15 mouse cellular contexts compared by ENCODE assay signal in genomic region chr19:47414142-47414905, GRCm38 (mm10). TPM values are rescaled to one million over a fixed set of nuclear protein-coding genes. Genes with fewer than 3 reads are reported as not detected.
DNase-seq lines count a peak whose midpoint lies in the region; ATAC-seq and TF ChIP-seq lines count a peak whose summit lies in the region.
"Had no signal": no experiment of that assay in that cellular context is flagged by ENCODE, and none has a peak within 500 bp of the region (broad histone marks: within the 10 kb centered on the region; RNA-seq: fewer than 3 reads in every experiment).

No protein-coding gene starts in this region.

- no peak overlapping the region for H3K4me3 ChIP-seq in forebrain, postnatal 0 days (ENCODE audit: low read depth, low read length)
- H3K4me3 ChIP-seq in forebrain, embryonic 10.5 days = no peak overlapping the region
- H3K4me3 ChIP-seq in kidney, embryonic 15.5 days (replicated peaks) = no peak overlapping the region
- no peak overlapping the region for H3K4me3 ChIP-seq in hindbrain, postnatal 0 days (ENCODE audit: low read length)
- H3K4me3 ChIP-seq: forebrain, embryonic 15.5 days; heart, embryonic 12.5 days; lung, embryonic 15.5 days had no signal

- H3K9me3 ChIP-seq in forebrain, postnatal 0 days (ENCODE audit: low read length) = no peaks in the 10 kb centered on the region
- no peaks in the 10 kb centered on the region for H3K9me3 ChIP-seq in forebrain, embryonic 10.5 days
- H3K9me3 ChIP-seq in kidney, embryonic 15.5 days (replicated peaks) = no peaks in the 10 kb centered on the region
- H3K9me3 ChIP-seq in hindbrain, postnatal 0 days (ENCODE audit: low read length) = no peaks in the 10 kb centered on the region
- H3K9me3 ChIP-seq: forebrain, embryonic 15.5 days; heart, embryonic 12.5 days; lung, embryonic 15.5 days had no signal

- TF ChIP-seq CTCF in forebrain, postnatal 0 days (IDR thresholded peaks at IDR 0.05; ENCODE audit: low read depth) = no peak
- TF ChIP-seq CTCF in hindbrain, postnatal 0 days (IDR thresholded peaks at IDR 0.05; ENCODE audit: low read depth) = 0 out of 2 replicates have a peak, but pooled peaks have one; percentile 2

- no peak for DNase-seq in forebrain, postnatal 0 days
- no peak for DNase-seq in forebrain, embryonic 10.5 days (ENCODE audit: extremely low spot score, low spot score)
- DNase-seq in kidney, postnatal 14 days = no peak
- peak; percentile 25 for DNase-seq in ovary, postnatal 36 days (ENCODE audit: low spot score)
- no peak for DNase-seq in ovary, postnatal 14 days (ENCODE audit: low spot score)
- peak; percentile 44 for DNase-seq in hindbrain, postnatal 0 days (ENCODE audit: low spot score)
- no peak for DNase-seq in embryo, embryonic 11 days
- DNase-seq: cerebellum, postnatal 36 days; gastrocnemius, postnatal 14 days; kidney, adult 2 months; liver had no signal

- H3K27ac ChIP-seq in forebrain, postnatal 0 days (ENCODE audit: low read depth, low read length) = no peak overlapping the region
- no peak overlapping the region for H3K27ac ChIP-seq in forebrain, embryonic 10.5 days
- H3K27ac ChIP-seq in kidney, embryonic 15.5 days = peak overlapping the region; percentile 75
- no peak overlapping the region for H3K27ac ChIP-seq in hindbrain, postnatal 0 days
- H3K27ac ChIP-seq: forebrain, embryonic 15.5 days; lung, embryonic 15.5 days had no signal

- H3K9ac ChIP-seq in forebrain, postnatal 0 days = no peak overlapping the region
- H3K9ac ChIP-seq in kidney, embryonic 15.5 days = no peak overlapping the region
- H3K9ac ChIP-seq in hindbrain, postnatal 0 days (replicated peaks; ENCODE audit: low read length) = no peak overlapping the region
- H3K9ac ChIP-seq: forebrain, embryonic 15.5 days; heart, embryonic 12.5 days; lung, embryonic 15.5 days had no signal

- H3K4me2 ChIP-seq in forebrain, postnatal 0 days (ENCODE audit: low read depth) = no peak overlapping the region
- no peak overlapping the region for H3K4me2 ChIP-seq in kidney, embryonic 15.5 days
- no peak overlapping the region for H3K4me2 ChIP-seq in hindbrain, postnatal 0 days (ENCODE audit: low read depth, low read length)
- H3K4me2 ChIP-seq: forebrain, embryonic 15.5 days; heart, embryonic 12.5 days; lung, embryonic 15.5 days had no signal

- no peaks in the 10 kb centered on the region for H3K36me3 ChIP-seq in forebrain, postnatal 0 days (ENCODE audit: insufficient read depth)
- no peaks in the 10 kb centered on the region; the same call in 1 of the 2 replicates for H3K36me3 ChIP-seq in forebrain, embryonic 10.5 days (replicated peaks)
- H3K36me3 ChIP-seq in kidney, embryonic 15.5 days = no peaks in the 10 kb centered on the region
- H3K36me3 ChIP-seq in hindbrain, postnatal 0 days (ENCODE audit: insufficient read depth, low read length) = no peaks in the 10 kb centered on the region
- H3K36me3 ChIP-seq: forebrain, embryonic 15.5 days; lung, embryonic 15.5 days had no signal

- no peaks in the 10 kb centered on the region for H3K27me3 ChIP-seq in forebrain, postnatal 0 days (ENCODE audit: insufficient read depth, low read length)
- no peaks in the 10 kb centered on the region for H3K27me3 ChIP-seq in forebrain, embryonic 10.5 days (ENCODE audit: poor library complexity, severe bottlenecking)
- no peaks in the 10 kb centered on the region for H3K27me3 ChIP-seq in kidney, embryonic 15.5 days
- H3K27me3 ChIP-seq in hindbrain, postnatal 0 days (ENCODE audit: insufficient read depth, low read length) = no peaks in the 10 kb centered on the region
- H3K27me3 ChIP-seq: forebrain, embryonic 15.5 days; heart, embryonic 12.5 days had no signal

- peak; percentile 50 for ATAC-seq in forebrain, postnatal 0 days
- ATAC-seq in kidney, embryonic 15.5 days (replicated peaks; ENCODE audit: low FRiP score) = no peak
- peak; percentile 46; the same call in 1 of the 2 replicates for ATAC-seq in hindbrain, postnatal 0 days
- ATAC-seq: forebrain, embryonic 15.5 days had no signal

- no peaks in the 10 kb centered on the region for H3K4me1 ChIP-seq in forebrain, postnatal 0 days (ENCODE audit: insufficient read depth)
- peaks cover 39% of the 10 kb centered on the region for H3K4me1 ChIP-seq in forebrain, embryonic 10.5 days
- peaks cover 54% of the 10 kb centered on the region for H3K4me1 ChIP-seq in kidney, embryonic 15.5 days
- H3K4me1 ChIP-seq in hindbrain, postnatal 0 days (ENCODE audit: insufficient read depth, low read length) = peaks cover 19% of the 10 kb centered on the region

- 56% methylated on average over 13 of the region's 13 CpGs for WGBS in forebrain, postnatal 0 days
- WGBS in forebrain, embryonic 10.5 days = 72% methylated on average over 13 of the region's 13 CpGs
- 67% methylated on average over 13 of the region's 13 CpGs for WGBS in kidney, embryonic 15.5 days
- WGBS in hindbrain, postnatal 0 days = 41% methylated on average over 13 of the region's 13 CpGs

RNA-seq across cellular contexts. Expression of gene Sh3pxd2a, which starts 49.9 kb away (rescaled TPM):
- total RNA-seq in forebrain, postnatal 0 days (2014; rRNA removed) = 16.1 and 20.8 TPM in 2 replicates
- 0.98 and 1.2 TPM in 2 replicates for polyA plus RNA-seq in forebrain, postnatal 0 days (2015; fragmentation: Nextera tagmentation; extraction: Ambion mirVana)
- polyA plus RNA-seq in forebrain, embryonic 10.5 days (2016; fragmentation: Nextera tagmentation; extraction: Ambion mirVana) = 1.5 and 1.8 TPM in 2 replicates
- polyA plus RNA-seq in kidney, embryonic 15.5 days (2015; fragmentation: Nextera tagmentation; extraction: Ambion mirVana) = 5.5 and 6.4 TPM in 2 replicates
- total RNA-seq in hindbrain, postnatal 0 days (2014; rRNA removed) = 21.9 and 25.5 TPM in 2 replicates
- 1.4 and 1.8 TPM in 2 replicates for polyA plus RNA-seq in hindbrain, postnatal 0 days (2015; fragmentation: Nextera tagmentation; extraction: Ambion mirVana)

Comparison
In these comparisons a context has a peak if more than half of its experiments do, and no peak if none do; other contexts are left out.
1. DNase-seq: peak in ovary, postnatal 36 days (single experiment) and hindbrain, postnatal 0 days (single experiment); none in forebrain, postnatal 0 days (single experiment), forebrain, embryonic 10.5 days (single experiment), kidney, postnatal 14 days (single experiment), ovary, postnatal 14 days (single experiment) and embryo, embryonic 11 days (single experiment).